Mouse (Mus musculus): ENCODE results near the gene 1700049E17Rik2.
"Not testable (repeated sequence)": the region's sequence is repeated elsewhere in the genome, so short reads cannot be mapped to it uniquely, and the experiment has no call there.

Gene 1700049E17Rik2

DNA sequence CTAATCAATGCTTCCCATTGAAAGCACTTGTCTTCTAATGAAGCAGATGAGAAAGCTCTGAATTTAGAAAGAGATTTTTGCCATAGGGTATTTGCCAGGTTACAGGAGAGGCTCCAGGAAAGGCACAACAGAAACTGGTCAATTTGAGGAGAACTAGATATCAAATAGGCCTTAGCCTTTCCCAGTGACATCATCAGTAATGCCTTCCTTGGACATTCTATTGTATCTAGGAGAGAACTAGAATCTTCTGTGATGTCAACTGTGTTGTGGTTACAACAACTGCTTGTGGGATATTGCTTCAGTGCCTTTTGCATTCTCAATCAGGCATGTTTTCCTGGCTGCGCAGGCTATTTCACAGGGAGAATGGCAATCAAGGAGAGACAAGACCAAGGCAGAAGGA is at the start of gene 1700049E17Rik2:
TSS of gene 1700049E17Rik2 (plus strand) at position 301 of the 400 bp plus-strand sequence.
- ATAC-seq (ENCODE audit: low TSS enrichment) = not testable (repeated sequence)

DNA sequence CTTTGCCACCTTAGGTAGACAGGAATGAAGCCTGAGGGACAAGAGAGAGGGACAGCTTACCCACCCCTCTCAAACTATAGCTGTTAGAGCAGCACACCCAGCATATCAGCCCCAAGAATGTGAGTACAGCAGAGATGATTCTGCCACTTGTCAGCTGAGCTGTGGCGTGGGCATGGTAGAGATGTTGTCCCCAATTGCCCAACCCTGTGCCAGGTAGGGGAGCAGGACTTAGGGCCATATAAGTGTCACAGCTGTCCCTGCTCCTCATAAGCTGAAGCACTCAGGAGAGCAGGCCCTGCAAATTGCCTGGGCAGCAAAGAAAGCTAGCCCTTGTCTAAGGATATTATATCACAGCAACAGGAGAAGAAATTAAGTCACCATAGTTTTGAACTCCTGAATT is 48.3 kb upstream of the 1700049E17Rik2 start:
- not testable (repeated sequence) for ATAC-seq (ENCODE audit: low TSS enrichment)

DNA sequence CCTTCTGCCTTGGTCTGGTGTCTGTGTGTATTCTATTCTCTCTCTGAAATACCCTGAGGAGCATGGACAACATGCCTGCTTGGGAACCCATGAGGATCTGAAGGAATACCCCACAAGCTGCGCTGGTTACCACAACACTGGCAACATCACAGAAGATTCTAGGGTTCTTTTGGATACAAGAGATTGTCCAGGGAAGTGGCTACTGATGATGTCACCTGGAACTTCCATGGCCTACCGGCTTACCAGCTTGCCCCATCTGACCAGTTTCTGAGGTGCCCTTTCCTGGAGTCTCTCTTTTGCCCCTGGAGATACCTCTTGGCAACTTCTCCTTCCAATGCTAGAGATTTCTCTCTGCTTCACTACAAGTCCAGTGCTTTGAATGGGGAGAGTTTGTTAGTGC is 17.5 kb upstream of the 1700049E17Rik2 start, which contains the start of gene Gm7970:
TSS of gene Gm7970 (minus strand) at position 101 of the 400 bp plus-strand sequence.
- ATAC-seq (ENCODE audit: low TSS enrichment) = not testable (repeated sequence)

DNA sequence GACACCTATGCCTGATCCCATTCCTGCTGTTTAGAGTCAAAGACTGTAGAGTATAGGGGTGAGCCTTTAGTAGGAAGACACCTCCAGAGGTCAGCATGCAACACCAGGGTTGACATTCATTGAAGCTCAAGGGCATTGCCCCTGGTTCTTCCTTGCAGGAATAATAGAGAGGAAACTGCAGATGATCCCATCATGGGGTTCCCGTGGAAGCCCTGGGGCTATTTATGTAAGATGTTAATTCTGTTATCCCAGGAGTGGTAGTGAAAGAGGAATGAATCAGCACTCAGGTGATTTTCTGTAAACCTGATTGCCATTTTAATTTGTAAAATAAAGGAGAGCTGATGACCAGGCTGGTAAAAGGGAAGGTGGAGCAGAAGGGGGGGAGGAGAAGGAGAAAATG is 13.3 kb downstream of the 1700049E17Rik2 start:
- ATAC-seq (ENCODE audit: low TSS enrichment) = not testable (repeated sequence)

DNA sequence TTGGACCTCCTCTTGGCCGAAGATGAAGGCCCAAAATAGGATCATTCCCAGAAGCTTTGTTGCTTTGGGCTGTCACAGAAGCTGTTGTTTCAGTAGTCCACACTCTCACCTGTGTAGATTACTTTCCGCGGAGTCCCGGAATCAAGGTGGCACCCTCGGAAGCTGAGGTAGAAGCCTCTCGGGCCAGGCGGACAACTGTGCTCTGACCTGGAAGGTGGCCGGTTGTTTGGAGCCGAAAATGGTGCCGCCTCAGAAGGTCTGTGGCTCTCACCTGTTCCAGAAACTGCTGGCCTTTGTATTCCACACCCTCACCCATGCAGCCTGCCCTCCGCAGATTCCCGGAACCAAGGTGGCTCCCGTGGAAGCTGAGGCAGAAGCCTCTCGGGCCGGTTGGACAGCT is 27.9 kb downstream of the 1700049E17Rik2 start:
- ATAC-seq (ENCODE audit: low TSS enrichment) = not testable (repeated sequence)

DNA sequence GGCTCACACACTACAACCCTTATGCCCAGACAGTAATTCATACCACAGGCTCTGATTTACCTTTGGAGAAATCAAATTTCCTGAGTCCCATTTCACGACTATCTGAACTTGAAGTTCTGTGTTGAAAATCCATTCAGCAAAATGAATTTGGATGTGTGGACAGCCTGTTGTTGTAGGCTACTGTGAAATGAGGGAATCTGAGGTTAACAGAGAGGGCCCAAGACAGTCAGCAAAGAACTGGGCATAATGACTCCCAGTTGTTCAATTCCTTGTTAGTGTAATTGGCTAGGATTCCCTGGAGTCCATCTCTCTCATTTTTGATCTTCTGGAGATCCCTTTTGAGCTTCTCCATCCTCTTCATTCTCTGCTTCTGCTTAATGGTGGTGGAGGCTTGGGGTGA is 37.7 kb downstream of the 1700049E17Rik2 start:
- not testable (repeated sequence) for ATAC-seq (ENCODE audit: low TSS enrichment)

DNA sequence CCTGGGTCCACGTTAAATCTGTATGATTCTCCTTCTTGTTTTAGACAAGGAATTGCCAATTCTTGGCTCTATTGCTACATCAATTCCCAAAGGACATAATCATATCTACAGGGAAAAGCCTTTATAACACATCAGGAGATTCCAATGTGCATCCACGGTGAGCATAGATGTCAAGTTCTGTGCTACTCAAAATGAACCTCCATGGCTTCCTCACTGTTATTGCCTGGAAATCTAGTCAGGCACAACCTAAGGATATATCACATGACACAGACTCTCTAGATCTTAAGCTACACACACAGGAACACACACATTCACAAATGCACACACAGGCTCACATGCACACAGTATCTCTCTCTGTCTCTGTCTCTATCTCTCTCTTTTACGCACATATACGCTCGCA is 49.5 kb downstream of the 1700049E17Rik2 start:
- ATAC-seq (ENCODE audit: low TSS enrichment) = not testable (repeated sequence)

DNA sequence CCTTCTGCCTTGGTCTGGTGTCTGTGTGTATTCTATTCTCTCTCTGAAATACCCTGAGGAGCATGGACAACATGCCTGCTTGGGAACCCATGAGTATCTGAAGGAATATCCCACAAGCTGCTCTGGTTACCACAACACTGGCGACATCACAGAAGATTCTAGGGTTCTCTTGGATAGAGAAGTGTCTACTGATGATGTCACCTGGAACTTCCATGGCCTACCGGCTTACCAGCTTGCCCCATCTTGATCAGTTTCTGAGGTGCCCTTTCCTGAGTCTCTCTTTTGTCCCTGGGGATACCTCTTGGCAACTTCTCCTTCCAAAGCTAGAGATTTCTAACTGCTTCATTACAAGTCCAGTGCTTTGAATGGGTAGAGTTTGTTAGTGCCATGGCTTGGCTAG is 51.5 kb downstream of the 1700049E17Rik2 start, which contains the start of gene Gm3072:
TSS of gene Gm3072 (minus strand) at position 101 of the 400 bp plus-strand sequence.
- not testable (repeated sequence) for ATAC-seq (ENCODE audit: low TSS enrichment)

DNA sequence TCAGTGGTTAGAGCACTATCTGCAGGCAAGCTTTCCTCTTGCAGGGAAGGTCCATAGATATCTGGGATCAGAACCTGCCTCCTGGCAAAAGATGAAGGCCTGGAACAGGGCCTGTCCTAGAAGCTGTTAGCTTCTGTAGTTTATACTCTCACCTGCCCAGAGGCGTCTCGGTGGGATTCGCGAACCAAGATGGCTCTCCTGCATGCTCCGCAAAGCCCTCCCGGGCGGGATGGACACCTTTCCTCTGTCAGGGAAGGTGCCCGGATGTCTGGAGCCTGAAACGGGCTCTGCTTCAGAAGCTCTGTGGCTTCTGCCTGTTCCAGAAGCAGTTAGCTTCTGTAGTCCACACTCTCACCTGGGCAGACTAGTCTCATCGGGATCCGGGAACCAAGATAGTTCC is 57.1 kb downstream of the 1700049E17Rik2 start:
- not testable (repeated sequence) for ATAC-seq (ENCODE audit: low TSS enrichment)

Data from frontal cortex, adult (tissue).